Mouse (Mus musculus) G1E (cell line): Measurements from ENCODE around the gene Epc2.

Source experiments
- CTCF ChIP-seq: IDR thresholded peaks from 2 replicates; pipeline ENCODE4 v1.5.1; 2012; ENCODE audit warnings: low read depth, low read length, inconsistent platforms, mixed read lengths
- GATA2 ChIP-seq: IDR thresholded peaks from 2 replicates; pipeline ENCODE4 v1.6.1; 2012; ENCODE audit warnings: low read depth, low read length, inconsistent platforms, borderline replicate concordance
- POLR2AphosphoS5 ChIP-seq: IDR thresholded peaks from 2 replicates; pipeline ENCODE4 v1.6.1; 2012; ENCODE audit warnings: low read depth, low read length, inconsistent platforms; ENCODE audit not compliant: insufficient replicate concordance

- TF ChIP-seq CTCF, result no peak
- no peak for TF ChIP-seq POLR2AphosphoS5
- TF ChIP-seq GATA2, result no peak
Observed at GRCm38 (mm10) chr2:49596318-49596717, 145.0 kb downstream of the Epc2 start.
